Mouse (Mus musculus) heart, embryonic 16.5 days (tissue): Measurements from ENCODE around the gene Gm6096. TPM values are rescaled to one million over a fixed set of nuclear protein-coding genes. Genes with fewer than 3 reads are reported as not detected.

Experiments used
- ATAC-seq: fragments of 200-750 bp; cut with Nextera tagmentation; replicated peaks from 2 replicates; pipeline ENCODE4 v1.8.0; 2017; ENCODE audit warnings: moderate number of reproducible peaks; ENCODE audit not compliant: insufficient read depth, low FRiP score; ENCODE audit errors: extremely low read depth
- H3K27ac ChIP-seq: fragments of 300-500 bp; sonication (generic); 2 replicates; pipeline ENCODE4 v1.5.1; 2014; ENCODE audit warnings: mild to moderate bottlenecking, low read length, control low read depth, moderate library complexity
- H3K27me3 ChIP-seq: fragments of 300-500 bp; sonication (generic); 2 replicates; pipeline ENCODE4 v1.6.1; 2014; ENCODE audit warnings: low read length, mixed read lengths; ENCODE audit not compliant: control insufficient read depth, insufficient read depth
- H3K36me3 ChIP-seq: fragments of 300-500 bp; sonication (generic); 2 replicates; pipeline ENCODE4 v1.6.1; 2014; ENCODE audit not compliant: control insufficient read depth, insufficient read depth
- H3K4me1 ChIP-seq: fragments of 300-500 bp; sonication (generic); 2 replicates; pipeline ENCODE4 v1.6.1; 2014; ENCODE audit warnings: low read length, mixed read lengths; ENCODE audit not compliant: control insufficient read depth, insufficient read depth
- H3K4me2 ChIP-seq: fragments of 300-500 bp; sonication (generic); 2 replicates; pipeline ENCODE4 v1.6.1; 2014; ENCODE audit warnings: low read depth, mild to moderate bottlenecking, control low read depth, low read length
- H3K4me3 ChIP-seq: fragments of 300-500 bp; sonication (generic); 2 replicates; pipeline ENCODE4 v1.5.1; 2014; ENCODE audit warnings: mild to moderate bottlenecking, control low read depth, low read length
- H3K9ac ChIP-seq: fragments of 300-500 bp; sonication (generic); 2 replicates; pipeline ENCODE4 v1.6.1; 2014; ENCODE audit warnings: low read length, control low read depth
- H3K9me3 ChIP-seq: fragments of 300-500 bp; sonication (generic); replicated peaks from 2 replicates; pipeline ENCODE4 v1.6.1; 2016; ENCODE audit warnings: low read length; ENCODE audit not compliant: control insufficient read depth
- WGBS: fragments of 180-500 bp; shearing (Covaris S2); extraction: QIAGEN DNeasy Blood & Tissue Kit; methylation state at CpG from one replicate; pipeline ENCODE4 v1.1.7; 2014; 5-methylcytosine and 5-hydroxymethylcytosine counted together
- polyA plus RNA-seq: library from polyadenylated mRNA; unstranded; fragments of >200 nt; fragmentation: Nextera tagmentation; extraction: Ambion mirVana; gene quantifications from 2 replicates; pipeline ENCODE4 v1.2.1, GENCODE M21; 2015

Gene Gm6096
- polyA plus RNA-seq, 1 experiment from 2014 or later: 0.42 TPM

DNA sequence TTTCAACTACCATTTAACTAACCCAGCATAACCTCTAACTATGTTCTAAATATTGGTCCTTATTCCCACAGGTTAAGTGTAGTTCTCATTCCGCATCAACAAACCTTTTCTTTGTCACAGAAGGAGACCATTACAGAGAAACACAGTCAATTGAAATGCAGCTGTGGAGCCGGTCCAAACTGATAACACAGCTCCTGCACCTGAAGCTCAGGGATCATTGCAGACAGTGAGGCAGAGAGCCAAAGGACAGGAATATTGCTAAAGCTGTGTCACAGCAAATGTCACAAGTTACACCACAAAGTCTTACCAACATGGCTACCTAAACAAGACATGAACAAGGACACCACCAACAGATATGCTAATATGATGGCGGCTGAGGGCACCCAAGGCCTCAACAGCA lies 25.2 kb downstream of the Gm6096 start:
- ATAC-seq: no peak
- Histone ChIP-seq H3K36me3 (peaks cover 10% of the 10 kb centered on the region), H3K4me2 (no peak overlapping the region), H3K9me3 (0 out of 2 replicates have a peak, but pooled peaks cover 4% of the 10 kb centered on the region), H3K27me3 (no peaks in the 10 kb centered on the region), H3K9ac (no peak overlapping the region), H3K27ac (no peak overlapping the region), H3K4me3 (no peak overlapping the region), H3K4me1 (0 out of 2 replicates have a peak, but pooled peaks cover 2% of the 10 kb centered on the region)
- WGBS: 88% methylated on average over 3 of the region's 3 CpGs

DNA sequence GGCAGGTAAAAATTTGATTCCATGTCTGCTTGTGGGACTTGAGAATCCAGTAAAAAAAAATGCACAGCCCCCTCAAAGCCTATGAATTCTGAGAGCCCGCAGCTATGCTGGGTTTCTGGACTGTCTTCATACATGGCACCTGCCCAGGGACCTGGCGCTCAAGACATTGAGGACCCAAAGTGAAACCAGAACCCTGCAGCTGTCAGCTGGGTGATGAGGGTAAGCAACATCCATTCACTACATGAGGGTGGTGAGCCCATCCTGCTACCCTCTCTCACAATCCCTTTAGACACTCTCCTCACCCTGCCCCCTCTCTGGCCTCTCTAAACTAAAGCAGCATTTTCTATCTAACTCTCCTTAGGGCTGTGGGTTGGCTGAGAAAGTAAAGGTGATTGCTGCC lies 26.8 kb downstream of the Gm6096 start:
- no peak for ATAC-seq
- H3K9me3 ChIP-seq: 0 out of 2 replicates have a peak, but pooled peaks cover 4% of the 10 kb centered on the region
- H3K4me3 ChIP-seq: no peak overlapping the region
- peaks cover 10% of the 10 kb centered on the region for H3K36me3 ChIP-seq
- no peak overlapping the region for H3K4me2 ChIP-seq
- WGBS: 94% methylated on average over 2 of the region's 2 CpGs
- no peaks in the 10 kb centered on the region for H3K27me3 ChIP-seq
- H3K27ac ChIP-seq: no peak overlapping the region
- H3K4me1 ChIP-seq: 0 out of 2 replicates have a peak, but pooled peaks cover 2% of the 10 kb centered on the region
- no peak overlapping the region for H3K9ac ChIP-seq

DNA sequence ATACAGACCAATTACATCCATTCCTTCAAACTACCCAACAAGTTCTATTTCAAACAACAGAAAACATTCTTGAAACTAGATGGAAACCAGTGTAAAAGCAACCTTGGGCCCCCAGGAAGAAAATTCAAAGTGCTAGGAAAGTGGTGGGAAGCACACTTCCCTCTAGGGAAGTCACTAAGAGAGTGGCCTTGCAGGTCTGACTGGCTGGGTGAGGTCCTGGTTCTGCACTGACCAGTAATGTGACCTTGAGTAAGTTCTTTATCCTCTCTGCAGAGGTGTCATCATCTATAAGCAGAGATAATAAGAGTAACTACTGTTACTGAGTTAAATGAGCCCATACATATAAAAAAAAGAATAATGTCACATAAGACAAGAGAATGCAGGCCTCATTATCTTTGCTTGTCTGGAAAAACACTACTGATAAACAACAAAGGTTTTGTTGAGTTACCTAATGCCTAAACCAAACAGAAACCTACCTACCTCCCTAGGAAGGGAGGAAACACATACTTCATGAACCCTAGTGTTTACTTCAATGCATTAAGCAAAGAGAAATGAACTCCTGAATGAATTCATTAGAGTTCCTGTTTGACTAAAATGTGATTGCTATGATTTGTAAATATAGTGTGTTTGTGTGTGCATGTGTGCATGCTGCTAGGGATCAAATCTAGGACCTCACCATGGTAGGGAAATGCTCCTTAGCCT lies 39.8 kb downstream of the Gm6096 start:
- peaks cover 9% of the 10 kb centered on the region for H3K4me1 ChIP-seq
- H3K27me3 ChIP-seq: no peaks in the 10 kb centered on the region
- H3K9me3 ChIP-seq: no peaks in the 10 kb centered on the region
- H3K27ac ChIP-seq: peak overlapping the region; percentile 70
- H3K4me3 ChIP-seq: no peak overlapping the region
- H3K9ac ChIP-seq: no peak overlapping the region
- H3K36me3 ChIP-seq: 0 out of 2 replicates have a peak, but pooled peaks cover 2% of the 10 kb centered on the region
- H3K4me2 ChIP-seq: no peak overlapping the region
- ATAC-seq: no peak

DNA sequence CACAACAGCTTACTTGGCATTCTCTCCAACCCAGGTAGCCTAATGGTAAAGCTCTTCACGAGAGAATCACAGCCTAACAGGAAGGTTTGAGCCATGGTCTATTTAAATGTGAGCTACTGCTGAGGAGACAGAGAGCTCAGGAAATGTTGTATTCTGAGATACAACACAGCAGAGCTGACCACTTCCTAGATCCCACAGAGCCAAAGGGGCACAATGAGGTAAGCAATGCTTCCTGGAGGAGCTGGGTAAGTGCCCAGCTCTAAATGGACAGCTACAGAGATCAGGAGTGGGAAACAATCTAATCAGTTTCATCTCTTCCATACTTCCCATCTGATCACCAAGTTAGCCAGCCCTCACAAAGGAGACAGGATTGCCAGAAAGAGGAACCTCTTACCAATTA lies 40.4 kb downstream of the Gm6096 start:
- H3K9me3 ChIP-seq: no peaks in the 10 kb centered on the region
- WGBS: 51% methylated on average over 1 of the region's 1 CpGs
- peak overlapping the region; percentile 70 for H3K27ac ChIP-seq
- no peak overlapping the region for H3K4me3 ChIP-seq
- H3K9ac ChIP-seq: no peak overlapping the region
- H3K36me3 ChIP-seq: 0 out of 2 replicates have a peak, but pooled peaks cover 2% of the 10 kb centered on the region
- H3K4me2 ChIP-seq: no peak overlapping the region
- ATAC-seq: 0 out of 2 replicates have a peak, but pooled peaks have one; percentile 32
- H3K4me1 ChIP-seq: peaks cover 10% of the 10 kb centered on the region
- H3K27me3 ChIP-seq: no peaks in the 10 kb centered on the region

DNA sequence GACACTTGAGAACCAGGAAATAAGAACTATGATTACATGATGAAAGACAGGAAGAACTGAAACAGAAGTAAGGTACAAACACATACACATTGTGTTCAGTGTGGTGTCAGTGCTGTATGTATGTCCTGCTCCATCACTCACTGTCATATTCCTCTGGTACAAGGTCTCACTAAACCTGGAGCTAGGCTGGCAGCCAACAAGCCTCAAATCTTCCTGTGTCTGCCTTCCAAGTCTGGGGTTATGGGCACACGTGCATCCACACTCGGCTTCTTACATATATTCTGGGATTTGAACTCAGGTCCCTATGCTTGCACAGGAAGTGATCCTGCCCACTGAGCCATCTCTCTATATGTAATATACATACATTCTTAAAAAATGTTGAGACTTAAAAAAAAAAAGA lies 41.8 kb downstream of the Gm6096 start:
- WGBS: 62% methylated on average over 2 of the region's 2 CpGs
- H3K4me2 ChIP-seq: no peak overlapping the region
- H3K4me1 ChIP-seq: peaks cover 15% of the 10 kb centered on the region

DNA sequence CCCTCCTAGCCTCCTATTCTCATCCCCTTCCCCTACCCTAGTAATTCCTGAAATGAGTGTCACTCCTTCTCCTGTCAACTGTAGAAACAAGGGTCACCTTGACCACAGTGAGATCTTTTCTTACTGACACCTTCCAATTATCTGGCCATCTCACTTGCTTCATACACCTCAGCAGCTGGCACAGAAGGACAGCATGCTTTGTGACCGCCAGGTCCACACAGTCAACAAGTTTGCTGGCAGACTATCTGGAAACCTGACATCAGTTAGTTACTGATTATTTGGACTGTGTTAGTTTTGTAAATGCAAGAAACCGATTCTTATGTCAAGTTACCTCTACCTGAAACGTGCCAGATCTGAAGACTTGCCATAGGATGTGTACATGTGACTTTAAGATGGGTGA lies 45.3 kb downstream of the Gm6096 start:
- ATAC-seq: no peak

More for the DNA sequence above, 41.8 kb downstream of the Gm6096 start:
- no peak overlapping the region for H3K27ac ChIP-seq
- no peaks in the 10 kb centered on the region for H3K9me3 ChIP-seq
- no peaks in the 10 kb centered on the region for H3K27me3 ChIP-seq
- no peak overlapping the region for H3K9ac ChIP-seq
- ATAC-seq: no peak
- no peak overlapping the region for H3K4me3 ChIP-seq
- H3K36me3 ChIP-seq: 0 out of 2 replicates have a peak, but pooled peaks cover 2% of the 10 kb centered on the region

DNA sequence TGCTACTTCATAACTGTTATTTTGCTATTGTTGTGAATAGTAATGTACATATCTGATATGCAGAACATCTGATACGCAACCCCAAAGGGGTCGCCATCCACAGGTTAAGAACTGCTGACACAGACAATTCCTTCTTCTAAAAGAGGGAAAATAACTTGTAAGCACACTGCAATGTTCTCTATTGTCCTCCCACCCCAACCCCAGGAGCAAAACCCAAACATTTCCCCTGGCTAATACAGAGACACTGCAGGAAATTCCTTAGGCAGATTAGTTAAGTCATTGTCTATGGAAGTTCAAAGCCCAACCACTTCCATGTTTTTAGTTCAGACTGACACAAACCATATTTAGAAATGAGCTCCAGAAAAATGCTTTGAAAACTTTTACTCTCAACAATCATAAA lies 48.0 kb downstream of the Gm6096 start:
- H3K36me3 ChIP-seq: peaks cover 6% of the 10 kb centered on the region; the same call in 1 of the 2 replicates
- no peak overlapping the region for H3K9ac ChIP-seq
- H3K4me1 ChIP-seq: peaks cover 21% of the 10 kb centered on the region
- ATAC-seq: no peak
- WGBS: 88% methylated on average over 2 of the region's 2 CpGs
- H3K4me3 ChIP-seq: no peak overlapping the region
- H3K27ac ChIP-seq: peak overlapping the region; percentile 57; the same call in 1 of the 2 replicates
- H3K4me2 ChIP-seq: no peak overlapping the region
- no peaks in the 10 kb centered on the region for H3K9me3 ChIP-seq
- no peaks in the 10 kb centered on the region for H3K27me3 ChIP-seq

More for the DNA sequence above, 45.3 kb downstream of the Gm6096 start:
- Histone ChIP-seq H3K27me3 (no peaks in the 10 kb centered on the region), H3K36me3 (peaks cover 4% of the 10 kb centered on the region; the same call in 1 of the 2 replicates), H3K4me3 (no peak overlapping the region), H3K9ac (no peak overlapping the region), H3K4me1 (peaks cover 18% of the 10 kb centered on the region), H3K4me2 (no peak overlapping the region), H3K9me3 (no peaks in the 10 kb centered on the region), H3K27ac (no peak overlapping the region)
- WGBS: 77% methylated on average over 3 of the region's 3 CpGs

Other genes with a start within 250 kb of the Gm6096 start
- not detected in 2 replicates for gene Scgb2b27, start 237.1 kb upstream of the Gm6096 start, polyA plus RNA-seq
- not detected in 2 replicates for gene Scgb1b27, start 229.6 kb upstream of the Gm6096 start, polyA plus RNA-seq
- not detected in 2 replicates for gene Scgb1b30, start 155.6 kb upstream of the Gm6096 start, polyA plus RNA-seq
- 3.6 and 3.9 TPM in 2 replicates for gene Wtip, start 117.8 kb upstream of the Gm6096 start, polyA plus RNA-seq
- gene Uba2, start 81.4 kb upstream of the Gm6096 start, polyA plus RNA-seq: 103 and 115 TPM in 2 replicates
- 59.3 and 59.5 TPM in 2 replicates for gene Pdcd2l, start 54.4 kb upstream of the Gm6096 start, polyA plus RNA-seq
- 694 and 810 TPM in 2 replicates for gene Gpi1, start 20.7 kb upstream of the Gm6096 start, polyA plus RNA-seq
- gene 4931406P16Rik, start 62.5 kb downstream of the Gm6096 start, polyA plus RNA-seq: 24.8 and 28.4 TPM in 2 replicates
- gene Lsm14a, start 142.3 kb downstream of the Gm6096 start, polyA plus RNA-seq: 64.0 and 67.6 TPM in 2 replicates